Mouse (Mus musculus) CD8-positive naive resting alpha-beta T cell, adult 2 months (primary cell): Measurements from ENCODE around the gene Cisd3.
"Not testable (repeated sequence)": the region's sequence is repeated elsewhere in the genome, so short reads cannot be mapped to it uniquely, and the experiment has no call there.

ENCODE experiments used
- DNase-seq, 2 experiments: peaks; one replicate each; pipeline ENCODE4 v3.0.0; 2022; ENCODE audit warnings: low read depth in 2 of 2, low spot score in 2 of 2

Cisd3 gene

DNA sequence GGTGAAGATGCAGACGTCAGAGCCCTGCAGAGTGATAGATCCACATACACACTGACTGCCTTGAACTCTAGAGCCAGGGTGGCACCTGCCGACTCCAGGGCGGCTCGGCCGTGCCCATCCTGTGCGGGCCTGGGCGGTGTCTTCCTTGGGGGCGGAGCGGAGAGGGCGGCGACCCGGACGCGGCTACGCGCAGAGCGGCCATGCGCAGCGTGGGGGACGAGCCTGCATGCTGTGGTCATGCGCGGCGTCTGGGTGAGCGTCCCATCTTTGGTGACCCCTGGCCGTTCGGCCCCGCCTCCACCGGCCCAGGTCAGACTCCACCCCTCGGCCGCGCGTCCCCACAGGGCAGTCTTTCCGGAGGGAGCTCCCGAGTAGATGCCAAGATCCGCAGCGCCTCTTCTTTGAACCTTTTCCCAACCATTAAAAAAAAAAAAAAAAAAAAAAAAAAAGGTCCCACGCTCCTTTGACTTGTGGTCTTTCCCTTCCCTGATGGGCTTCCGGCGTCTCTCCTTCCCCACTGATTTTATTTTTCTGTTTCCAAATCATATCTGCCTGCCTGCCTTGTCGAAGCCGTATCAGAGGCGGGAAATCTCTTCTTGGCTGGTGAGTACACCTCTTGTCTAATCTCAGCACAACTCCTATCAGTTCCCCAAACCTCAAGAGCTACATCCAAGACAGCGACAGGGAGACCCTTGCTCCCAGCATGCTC is at the start of gene Cisd3:
Gene Cisd3 (plus strand): TSS at position 214 of the 709 bp plus-strand sequence.
- peak; percentile 70 to 76 for DNase-seq

DNA sequence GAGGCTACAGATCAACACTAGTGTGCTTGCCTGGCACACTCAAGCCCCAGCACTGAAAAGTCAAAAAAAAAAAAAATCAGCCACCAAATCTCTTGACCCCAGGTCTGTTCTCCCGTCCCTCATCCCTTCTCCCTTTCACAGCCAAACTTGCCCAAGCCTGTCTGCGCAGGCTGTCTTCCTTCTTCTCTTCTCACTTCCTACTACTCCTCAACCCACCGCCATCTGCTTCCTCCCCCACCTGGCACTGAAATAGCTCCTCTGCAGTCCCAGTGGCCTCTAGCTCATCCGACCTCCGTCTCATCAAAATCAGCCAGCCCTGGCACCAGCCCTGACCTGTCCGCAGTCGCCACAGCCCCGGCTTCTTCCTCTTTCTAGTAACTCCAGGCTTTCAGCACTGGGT is 44.0 kb upstream of the Cisd3 start:
- DNase-seq = no peak

DNA sequence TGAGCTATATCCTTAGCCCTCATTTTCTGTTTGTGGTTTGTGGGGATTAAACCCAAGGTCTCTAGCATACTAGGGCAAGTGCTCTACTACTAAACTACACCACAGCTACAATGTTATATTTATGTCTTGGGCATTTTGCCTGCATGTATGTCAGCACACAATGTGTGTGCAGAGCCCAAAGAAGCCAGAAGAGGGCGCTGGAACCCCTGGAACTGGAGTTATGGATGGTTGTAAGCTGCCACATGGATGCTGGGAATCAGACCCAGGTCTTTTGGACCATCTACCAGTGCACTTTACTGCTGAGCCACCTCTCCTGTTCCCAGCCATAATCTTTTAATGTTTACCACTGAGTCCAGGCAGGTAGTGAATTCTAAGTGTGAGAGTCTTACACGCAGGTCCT is 42.9 kb upstream of the Cisd3 start:
- no peak for DNase-seq

DNA sequence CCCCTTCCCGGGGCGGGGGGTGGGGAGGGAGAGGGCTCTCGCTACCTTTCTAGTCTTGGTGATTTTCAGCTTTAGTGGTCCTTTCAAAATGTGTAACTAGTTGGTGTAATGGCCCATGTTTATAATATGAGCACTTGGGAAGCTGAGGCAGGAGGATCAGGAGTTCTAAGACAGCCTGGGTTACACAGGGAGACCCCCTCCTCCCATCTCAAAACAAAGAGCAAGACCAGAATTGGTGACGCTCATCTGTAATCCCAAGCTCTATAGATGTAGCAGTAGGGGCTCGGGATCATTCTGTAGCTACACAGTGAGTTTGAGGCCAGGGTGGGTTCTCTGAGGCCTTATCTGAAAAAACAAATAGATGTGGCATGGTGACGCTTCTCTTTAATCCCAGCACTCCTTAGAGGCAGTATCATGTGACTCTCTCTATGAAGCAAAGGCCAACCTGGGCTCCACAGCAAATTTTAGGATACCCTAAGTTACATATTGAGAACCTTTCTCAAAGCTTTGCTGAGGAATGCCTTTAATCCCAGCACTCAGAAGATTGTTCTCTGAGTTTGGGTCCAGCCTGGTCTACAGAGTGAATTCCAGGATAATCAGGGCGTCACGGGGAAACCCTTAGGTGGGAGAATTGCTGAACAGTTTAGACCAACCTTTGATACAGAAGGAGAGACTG is 42.1 kb upstream of the Cisd3 start:
- DNase-seq = no peak

DNA sequence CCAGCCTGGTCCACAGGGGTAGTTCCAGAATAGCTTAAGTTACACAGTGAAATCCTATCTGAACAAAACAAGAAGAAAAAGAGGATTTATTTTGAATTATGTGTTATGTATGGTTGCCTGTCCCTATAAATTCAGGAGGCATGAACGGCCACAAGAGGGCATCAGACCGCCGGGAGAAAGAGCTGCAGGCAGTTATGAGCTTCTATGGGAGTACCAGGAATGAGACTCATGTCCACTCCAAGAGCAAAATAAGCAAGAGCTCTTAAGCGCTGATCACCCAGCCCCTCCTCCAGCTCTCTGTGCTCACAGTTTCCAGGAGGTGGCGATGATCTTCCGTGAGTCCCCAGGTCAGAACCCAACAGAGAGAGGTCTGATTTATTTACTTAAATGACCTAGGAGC is 40.8 kb upstream of the Cisd3 start:
- peak; percentile 57 to 71 for DNase-seq

DNA sequence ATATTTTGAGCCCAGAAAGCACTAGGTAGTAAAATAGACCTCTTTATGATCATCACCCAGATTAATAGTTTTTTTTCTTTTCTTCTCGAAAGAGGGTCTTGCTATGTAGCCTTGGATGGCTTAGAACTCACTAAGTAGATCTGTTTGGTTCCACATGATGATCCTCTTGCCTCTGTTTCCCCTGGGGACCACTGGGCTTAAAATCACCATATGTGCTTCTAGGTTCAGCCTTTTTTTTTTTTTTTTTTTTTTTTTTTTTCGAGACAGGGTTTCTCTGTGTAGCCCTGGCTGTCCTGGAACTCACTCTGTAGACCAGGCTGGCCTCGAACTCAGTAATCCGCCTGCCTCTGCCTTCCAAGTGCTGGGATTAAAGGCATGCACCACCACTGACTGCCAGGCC is 37.1 kb upstream of the Cisd3 start:
- DNase-seq = not testable (repeated sequence)

DNA sequence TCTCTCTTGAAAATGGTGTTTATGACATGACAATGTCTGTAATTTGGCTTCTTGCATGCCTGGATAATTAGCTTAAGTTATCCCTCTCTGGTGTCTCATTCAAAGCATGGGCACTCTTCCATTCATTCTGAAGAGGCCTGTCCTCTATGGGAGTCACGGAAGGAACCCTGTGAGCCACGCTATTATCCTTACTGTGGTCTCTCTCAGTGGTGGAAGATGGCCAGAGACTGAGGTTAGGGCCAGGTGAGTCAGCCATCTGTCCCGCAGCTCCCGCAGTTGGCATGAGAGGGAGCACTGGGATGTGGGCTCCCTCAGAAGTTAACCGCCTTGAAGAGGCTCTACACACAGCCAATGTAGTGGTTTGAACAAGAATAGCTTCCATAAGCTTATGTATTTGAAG is 35.3 kb upstream of the Cisd3 start:
- DNase-seq = no peak

DNA sequence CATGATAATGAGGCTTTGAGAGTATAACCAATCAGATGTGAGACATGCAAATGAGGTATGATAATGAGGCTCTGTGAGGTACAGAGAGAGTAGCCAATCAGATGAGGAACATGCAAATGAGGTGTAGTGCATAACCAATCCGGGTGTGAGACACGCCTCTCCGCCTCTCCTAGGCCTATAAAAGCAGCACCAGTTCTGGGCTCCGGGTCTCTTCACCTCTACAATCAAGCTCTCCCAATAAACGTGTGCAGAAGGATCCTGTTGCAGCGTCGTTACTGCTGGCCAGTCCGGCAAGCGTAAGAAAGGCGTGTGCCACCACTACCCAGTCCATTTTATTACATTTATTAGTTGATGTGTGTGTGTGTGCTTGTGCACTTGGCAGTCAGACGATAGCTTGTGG is 32.2 kb upstream of the Cisd3 start:
- not testable (repeated sequence) for DNase-seq

DNA sequence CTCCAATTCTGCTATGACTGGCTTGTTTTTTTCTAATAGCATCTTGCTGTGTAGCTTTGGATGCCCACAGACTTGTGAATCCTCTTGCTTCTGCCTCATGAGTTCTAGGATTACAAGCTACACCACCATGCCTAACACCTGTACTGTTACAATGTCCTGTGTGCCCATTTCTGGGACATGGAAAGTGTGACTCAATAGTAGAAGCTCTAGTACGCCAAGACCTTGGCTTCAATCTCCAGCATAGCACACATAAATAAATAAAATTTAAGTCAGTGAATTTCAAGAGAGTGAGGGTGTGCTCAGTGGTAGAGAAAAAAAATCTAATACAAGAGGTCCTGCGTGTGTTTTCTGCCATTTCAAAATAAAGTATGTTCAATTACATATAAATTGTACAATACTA is 31.4 kb upstream of the Cisd3 start:
- no peak for DNase-seq

DNA sequence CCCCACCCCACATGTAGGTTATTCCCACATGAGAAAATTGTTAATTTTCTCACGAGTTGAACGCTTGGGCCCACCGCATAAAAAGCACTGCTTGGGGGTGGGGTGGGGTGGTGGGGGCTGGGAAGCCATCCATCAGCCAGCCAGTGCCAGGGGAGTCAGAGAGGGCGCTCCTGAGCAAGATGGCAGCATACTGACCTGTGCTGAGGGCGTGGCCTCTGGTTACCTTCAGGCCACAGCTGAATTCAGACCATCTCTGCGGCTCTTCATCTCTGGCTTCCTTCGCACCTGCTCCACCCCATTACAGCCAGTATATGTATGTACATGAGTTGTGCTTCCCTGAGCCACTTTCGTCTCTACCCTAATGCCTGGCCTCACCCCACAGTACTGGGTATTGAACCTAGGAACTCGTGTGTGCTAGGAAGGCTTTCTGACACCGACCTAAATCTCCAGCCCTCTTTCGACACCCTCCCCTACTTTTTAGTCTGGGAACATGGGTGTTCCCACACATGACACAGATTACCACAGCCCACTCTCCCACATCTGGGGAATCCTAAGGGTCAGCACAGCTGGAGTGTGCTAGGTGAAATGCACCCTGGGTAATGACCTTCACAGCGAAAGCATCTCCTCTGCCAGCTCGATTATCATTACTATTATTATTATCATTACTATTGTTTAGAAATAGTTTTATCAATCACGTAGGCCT is 29.2 kb upstream of the Cisd3 start:
- no peak for DNase-seq

DNA sequence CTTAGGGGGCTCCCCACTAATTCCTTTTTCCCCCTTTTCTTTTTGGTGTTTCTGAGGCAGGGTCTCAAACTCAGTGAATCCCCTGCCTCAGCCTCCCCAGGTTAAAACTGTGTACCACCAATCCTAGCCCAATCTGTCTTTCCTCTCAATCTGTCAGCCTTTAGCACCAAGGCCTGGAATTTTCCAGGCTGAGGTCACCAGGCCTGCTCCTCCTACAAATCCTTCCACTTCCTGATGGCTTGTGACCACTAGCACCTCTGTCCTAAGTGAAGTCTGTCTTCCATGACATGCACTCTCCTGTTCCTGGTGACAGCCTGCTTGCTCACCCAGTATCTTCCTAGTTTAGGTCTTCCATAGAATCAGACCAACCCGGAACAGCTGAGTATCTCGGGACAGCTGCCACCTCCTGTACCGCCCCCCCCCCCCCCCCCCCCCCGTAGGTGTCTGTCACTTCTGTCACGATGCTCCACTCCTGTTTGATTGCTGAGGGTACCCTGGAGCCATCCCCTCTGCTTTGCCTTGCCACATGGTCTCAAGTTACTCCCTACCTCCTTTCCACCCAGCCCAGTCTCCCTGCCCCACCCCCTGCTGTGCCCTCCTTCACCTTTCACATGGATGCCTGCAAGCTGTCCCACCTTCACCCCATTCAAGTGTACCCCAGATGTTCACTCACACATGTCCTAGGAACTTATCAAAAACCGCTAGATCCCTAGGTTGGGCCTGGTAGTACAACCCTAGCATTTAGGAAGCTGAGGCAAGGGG is 28.3 kb upstream of the Cisd3 start:
- no peak for DNase-seq

DNA sequence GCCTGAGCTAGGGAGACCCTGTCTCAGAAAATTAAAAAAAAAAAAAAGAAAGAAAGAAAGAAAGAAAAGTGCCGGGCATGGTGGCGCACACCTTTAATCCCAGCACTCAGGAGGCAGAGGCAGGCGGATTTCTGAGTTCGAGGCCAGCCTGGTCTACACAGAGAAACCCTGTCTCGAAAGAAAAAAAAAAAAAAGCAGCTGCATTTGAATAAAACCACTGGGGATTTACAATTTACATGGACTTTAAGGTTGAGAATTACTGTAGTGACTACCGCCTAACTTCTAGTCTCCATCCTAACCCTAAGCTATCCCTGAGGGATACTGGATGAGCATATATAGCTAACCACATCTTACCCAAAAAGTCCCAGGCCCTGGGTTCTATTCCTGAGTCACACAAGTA is 27.7 kb upstream of the Cisd3 start:
- DNase-seq = not testable (repeated sequence)

DNA sequence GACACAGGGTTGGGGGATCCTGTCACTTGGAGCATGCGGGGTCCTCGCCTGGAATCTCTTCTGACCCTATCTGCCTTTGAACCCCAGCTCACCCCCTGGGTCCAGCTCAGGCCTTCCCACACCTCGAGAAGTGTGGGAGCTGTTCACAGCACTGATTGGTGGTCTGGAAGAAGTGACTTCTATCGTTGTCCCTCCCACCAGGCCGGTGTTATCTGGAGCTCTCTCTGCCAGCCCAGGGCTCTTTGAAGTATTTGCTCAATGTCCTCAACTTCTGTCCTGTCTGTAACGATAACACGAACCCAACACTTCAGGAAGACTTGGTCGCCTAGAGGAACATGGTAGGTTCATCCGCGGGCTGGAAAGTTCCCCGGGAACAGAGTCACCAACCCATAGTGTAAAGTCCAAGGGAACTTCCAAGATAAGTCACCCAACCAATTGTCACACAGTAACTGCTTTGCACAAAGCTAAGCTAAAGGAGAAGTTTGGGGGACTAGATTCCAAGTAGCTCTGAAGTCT is 26.8 kb upstream of the Cisd3 start:
- DNase-seq = no peak

DNA sequence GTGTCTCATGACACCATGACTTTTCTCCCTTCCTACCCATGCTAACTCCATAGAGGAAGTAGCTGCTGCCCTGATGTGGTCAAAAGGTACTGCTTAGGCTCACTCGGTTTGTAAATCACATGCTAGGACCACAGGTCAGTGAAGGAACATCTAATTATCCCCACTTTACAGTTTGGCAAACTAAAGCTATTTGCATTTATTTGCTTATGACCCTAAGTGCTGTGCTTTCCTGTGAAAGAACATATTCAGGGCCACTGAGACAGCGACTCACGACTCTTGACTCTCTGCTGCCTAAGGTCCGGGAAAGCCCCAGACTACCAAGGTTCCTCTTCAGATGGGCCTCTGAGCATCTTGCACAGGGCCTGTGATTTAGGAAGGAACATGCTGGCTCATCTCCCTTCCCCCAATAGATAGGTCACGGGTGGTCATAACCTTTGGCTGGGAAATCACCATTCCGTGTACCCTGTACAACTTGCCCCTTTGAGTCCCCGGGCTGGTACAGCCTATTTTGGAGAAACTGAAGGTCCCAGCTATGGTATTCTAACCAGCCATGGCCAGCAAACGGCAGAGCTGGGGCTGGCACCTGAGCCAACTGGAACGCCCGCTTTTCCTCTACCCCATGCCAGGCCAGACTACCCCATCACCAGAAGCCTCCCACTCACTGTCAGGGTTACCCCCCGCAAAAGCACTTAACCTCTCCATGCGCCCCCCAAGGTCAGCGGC is 26.2 kb upstream of the Cisd3 start:
- DNase-seq = peak; percentile 33 to 41

DNA sequence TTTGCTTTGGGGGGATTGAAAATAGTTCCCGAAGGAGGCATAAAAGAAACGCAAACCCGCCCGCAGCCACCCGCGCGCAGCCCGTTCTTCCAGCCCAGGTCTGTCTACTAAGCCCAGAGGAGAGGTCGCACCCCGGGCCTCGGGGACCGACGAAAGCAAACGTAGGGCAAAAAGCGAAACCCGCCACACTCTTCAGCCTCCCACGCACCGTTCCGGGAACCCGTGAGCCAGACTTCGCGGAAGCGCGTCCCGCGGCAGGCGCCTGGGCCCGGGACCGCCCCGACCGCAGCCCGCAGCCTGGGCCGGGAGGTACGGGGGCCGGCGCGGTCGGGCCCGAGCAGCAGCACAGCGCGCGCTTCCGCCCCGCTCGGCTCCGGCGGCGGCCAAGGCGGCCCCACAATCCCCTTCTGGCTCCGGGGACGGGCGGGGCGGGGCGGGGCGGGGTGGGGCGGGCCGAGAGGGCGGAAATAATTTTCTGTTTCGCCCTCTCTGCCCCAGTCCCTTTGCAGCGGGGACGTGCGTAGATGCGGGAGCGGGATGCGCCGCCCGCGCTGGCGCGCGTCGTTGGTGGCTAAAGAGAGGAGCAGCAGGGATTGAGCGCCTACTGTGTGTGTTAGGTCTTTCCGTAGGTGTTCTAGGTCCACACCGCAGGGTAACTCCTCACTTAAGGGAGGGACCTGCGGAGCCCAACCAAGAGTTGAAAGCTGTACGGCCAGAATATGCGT is 25.5 kb upstream of the Cisd3 start:
- peak; percentile 57 for DNase-seq

DNA sequence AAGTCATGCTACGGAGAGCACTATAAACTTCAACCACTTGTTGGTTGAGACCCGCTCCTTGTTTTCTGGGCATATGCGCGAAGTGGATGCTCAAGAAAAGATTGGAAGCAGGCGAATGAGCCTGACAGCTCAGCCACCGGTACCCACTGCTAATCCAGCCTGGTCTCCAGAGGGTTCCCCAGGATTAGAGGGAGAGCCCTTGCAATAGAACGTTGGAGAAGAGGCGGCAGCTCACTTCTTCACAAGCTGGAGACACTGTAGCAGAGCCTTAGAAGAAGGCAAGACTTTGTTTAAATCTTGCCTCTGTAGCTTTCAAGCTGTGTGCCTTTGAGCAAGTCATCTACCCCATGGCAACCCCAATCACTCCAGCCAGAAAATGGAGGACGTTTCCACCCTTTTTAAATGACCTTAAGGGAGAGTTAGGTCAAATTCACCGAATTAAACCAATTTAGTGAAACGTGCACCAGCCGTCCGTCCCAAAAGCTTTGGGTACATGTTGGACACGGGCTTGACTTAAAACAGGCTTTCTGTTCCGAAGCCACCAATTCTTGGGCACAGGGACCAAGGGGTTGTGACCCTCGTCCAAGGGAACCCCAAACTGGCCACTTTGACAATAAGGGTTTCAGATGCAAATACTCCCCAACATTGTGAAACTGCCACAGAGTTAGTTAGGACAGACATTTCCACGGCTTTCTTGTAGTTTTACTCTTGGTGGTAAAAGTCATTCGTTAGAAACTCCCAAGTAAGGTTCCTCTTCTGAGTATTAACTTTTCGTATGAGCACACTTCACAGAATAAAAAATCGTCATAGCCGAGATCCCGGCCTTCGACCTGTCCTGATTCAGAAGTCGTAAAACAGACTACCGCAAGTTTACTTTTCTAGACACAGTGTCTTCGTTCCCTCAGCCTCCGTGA is 24.6 kb upstream of the Cisd3 start:
- DNase-seq = no peak

DNA sequence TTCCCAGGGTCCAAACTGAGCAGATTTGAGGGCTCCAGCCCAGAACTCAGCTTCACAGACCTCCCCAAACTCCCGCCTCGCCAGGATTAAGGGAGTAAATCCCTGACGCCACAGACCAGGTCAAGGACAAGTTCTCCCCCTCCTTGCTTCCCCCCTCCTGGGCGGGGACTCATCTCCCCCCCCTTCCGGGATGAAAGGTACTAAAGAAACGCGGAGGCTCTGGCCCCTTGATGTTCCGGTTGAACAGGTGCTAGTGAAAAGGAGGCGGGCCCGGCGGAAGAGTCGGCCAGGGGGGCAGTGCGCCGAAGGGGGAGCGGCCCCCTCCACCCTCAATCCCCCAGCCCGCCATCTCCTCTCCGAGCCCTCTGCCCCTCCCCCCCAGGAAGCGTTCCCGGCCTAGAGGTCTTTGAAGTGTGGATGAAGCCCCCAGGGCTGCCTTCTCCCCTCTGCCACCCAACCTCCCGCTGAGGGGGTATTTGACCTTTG is 23.9 kb upstream of the Cisd3 start:
- DNase-seq = peak; percentile 38 to 44

DNA sequence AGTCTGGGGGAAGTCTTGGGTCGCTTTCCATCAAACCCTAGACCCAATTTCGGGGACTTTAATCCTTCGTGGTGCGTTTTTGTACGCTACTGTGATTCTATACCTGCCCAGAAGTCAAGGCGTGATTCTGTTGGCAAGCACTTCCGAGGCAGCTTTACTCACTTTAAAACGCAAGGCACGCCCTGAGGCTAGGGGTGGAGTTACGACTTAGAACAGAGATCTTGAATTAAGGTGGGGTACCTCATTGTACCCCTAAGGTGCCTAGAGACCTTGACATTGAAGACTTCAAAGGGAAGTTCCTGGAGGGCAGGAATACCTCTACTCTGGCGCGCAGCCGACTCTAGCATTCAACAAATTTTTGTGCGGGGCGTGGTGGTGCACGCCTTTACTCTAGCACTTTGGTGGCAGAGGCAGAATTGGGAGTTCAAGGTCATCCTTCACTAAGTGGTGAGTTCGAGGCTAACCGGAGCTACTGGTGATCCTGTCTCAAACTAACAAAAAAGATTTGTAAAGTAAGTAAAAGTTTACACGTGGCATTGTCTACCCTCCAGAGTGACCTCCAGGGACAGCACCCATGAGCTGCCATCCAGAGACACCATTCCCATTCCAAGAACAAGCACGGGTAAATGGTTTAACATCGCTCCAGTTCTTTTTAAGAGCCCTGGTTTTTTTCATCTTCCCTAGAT is 23.3 kb upstream of the Cisd3 start:
- DNase-seq = peak; percentile 54 to 64
